Mouse (Mus musculus) liver, embryonic 14.5 days (tissue): ENCODE results near the gene Pheta1.

ENCODE experiments used
- CTCF ChIP-seq: IDR thresholded peaks from 2 replicates; pipeline ENCODE4 v1.5.1; 2016; ENCODE audit warnings: antibody characterized with exemption, low read depth, control low read depth
- EP300 ChIP-seq: IDR thresholded peaks from 2 replicates; pipeline ENCODE4 v1.6.1; 2016; ENCODE audit warnings: antibody characterized with exemption, low read depth

- no peak for TF ChIP-seq CTCF
- no peak for TF ChIP-seq EP300
Observed at GRCm38 (mm10) chr5:121818862-121819261, 29.9 kb upstream of the Pheta1 start.
